Mouse (Mus musculus): ENCODE measurements around the gene Pax4.
A peak's percentile ranks its signal among the peaks of the same experiment; 100 is the strongest.

The Pax4 gene

DNA sequence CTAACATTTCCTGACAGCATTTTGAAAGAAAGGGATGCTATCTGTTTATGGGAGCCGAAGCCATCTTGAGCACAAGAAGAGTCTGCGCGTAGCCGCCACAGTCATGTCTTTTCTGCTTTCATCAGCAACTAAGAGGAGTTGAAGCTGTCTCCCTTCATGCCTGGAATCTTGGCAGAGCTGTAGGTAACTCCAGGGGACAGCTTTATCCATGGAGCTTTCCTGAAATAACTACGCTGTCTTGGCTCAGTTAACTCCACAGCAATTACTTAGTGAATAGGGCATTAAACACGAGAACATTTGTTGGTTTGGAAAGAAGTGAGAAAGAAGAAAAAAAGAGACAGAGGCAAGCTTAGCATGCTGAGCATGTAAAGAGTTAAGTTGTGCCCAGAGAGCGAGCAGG is 1.2 kb downstream of the Pax4 start:
- DNase-seq (ENCODE audit: low read depth, low spot score), result no peak

DNA sequence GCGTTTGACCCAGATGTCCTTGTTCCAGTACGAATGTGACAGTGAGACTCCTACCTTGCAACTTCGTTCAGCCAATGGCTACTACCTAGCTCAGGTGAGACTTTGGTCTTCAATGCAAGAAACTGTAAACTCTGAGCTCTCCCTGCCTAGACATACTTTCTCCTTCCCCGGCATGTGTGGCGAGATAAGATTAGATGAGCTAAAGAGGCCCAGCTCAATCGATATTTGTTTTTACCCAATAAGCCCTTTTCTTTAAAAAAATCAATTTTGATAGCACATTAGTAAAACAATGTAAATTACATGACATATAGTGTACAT is 17.7 kb downstream of the Pax4 start:
- DNase-seq (ENCODE audit: low read depth, low spot score), result no peak

DNA sequence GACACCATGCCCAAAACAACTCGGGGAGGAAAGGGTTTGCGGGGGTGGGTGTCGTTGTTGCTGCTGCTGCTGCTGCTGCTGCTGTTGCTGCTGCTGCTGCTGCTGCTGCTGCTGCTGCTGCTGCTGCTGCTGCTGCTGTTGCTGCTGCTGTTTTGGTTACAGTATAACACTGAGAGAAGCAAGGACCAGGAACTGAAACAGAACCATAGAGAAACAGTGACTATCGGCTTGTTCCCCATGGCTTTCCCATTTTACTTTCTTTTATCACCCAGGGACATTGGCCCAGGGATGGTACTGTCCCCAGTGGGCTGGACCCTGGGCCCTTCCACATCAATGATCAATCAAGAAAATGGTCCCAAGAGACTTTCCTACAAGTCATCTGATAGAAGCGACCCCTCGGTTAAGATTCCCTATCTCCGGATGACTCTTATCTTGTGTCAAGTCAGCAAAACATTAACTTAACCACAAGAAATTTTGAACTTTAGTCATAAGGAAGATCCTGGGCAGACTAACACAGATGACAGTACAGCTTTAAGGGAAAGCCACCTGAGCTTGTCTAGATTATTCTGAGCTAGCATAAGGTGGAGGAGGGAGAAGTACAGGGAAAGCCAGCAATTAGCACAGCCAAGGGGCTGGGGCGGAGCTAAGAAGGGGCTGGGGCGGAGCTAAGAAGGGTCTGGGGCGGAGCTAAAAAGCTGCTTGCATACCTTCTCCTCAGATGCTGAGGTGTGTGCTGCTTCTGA is 18.2 kb downstream of the Pax4 start:
- peak; percentile 50 for DNase-seq (ENCODE audit: low read depth, low spot score)

DNA sequence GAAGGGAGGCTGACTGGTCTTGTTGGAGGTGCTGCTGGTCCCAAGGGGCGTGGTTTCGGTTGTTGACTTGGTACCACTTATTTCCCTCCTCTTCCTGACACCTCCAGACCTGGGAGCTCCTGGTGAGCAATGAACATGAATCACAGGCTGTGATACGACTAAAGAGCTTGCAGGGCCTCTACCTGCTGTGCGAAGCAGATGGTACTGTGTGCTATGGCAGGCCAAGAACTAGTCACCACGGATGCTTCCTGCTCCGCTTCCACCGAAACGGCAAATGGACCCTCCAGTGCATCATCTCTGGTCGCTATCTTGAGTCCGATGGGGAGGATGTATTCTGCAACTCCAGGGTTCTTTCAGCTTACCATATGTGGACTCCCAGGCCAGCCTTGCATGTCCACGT is 19.3 kb downstream of the Pax4 start:
- no peak for DNase-seq (ENCODE audit: low read depth, low spot score)

DNA sequence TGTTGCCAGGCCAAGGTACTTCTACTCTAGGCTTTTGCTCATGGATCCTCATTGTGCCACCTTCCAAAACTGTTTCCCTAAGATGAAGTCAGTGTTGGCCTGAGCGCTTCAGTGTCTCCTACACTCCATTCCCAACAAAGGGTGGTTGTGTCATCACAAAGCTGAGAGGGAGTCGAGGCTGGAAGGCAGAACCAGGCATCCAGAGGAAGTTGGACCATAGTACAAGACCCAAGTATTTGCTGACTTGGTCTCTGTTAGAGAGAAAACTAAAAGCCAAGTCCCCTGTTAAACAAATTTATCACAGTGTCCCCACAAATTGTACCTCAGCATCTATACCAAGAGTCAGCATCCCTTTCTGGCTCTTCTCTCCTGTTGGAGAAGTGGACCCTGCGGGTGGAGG is 20.9 kb downstream of the Pax4 start, which contains the start of gene Gcc1:
TSS of gene Gcc1 (minus strand) at position 101 of the 400 bp plus-strand sequence.
- DNase-seq (ENCODE audit: low read depth, low spot score), result no peak

DNA sequence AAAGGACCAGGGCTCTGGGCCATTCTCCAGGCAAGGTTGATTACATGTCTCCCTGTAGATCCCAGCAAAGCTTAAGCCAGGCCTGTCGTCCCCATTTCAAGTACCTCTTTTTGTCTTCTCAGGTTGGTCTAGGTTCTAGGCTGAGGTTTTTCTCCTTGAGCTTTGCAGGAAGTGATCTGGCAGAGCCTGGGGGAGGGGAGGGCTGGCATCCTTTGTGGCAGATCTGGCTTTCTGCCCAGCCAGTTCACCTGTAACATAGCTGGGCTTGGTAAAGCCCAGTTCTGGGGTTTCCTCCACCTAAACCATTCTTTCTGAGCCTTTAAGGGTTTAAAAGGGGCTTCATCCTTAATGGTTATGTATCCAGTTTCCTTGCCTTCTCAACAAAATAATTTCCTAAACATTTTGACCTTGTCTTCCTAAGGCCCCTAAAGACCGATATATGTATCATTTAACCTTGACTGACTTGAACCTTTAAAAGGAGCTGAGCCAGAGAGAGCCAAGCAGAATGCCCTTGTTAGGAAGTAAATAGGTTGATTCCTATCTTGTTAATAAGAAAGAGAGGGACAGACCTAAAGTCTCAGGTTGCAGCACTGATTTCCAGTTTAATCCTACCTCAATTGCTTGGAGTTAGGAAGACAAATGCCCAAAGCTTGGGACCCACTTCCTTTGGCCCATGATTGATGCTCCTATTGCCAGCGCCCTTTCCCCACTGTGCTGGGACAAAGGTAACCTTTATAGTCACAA is 21.9 kb downstream of the Pax4 start, which contains the start of gene Fscn3:
TSS of gene Fscn3 (plus strand) at position 694 of the 744 bp plus-strand sequence.
- DNase-seq (ENCODE audit: low read depth, low spot score), result no peak

DNA sequence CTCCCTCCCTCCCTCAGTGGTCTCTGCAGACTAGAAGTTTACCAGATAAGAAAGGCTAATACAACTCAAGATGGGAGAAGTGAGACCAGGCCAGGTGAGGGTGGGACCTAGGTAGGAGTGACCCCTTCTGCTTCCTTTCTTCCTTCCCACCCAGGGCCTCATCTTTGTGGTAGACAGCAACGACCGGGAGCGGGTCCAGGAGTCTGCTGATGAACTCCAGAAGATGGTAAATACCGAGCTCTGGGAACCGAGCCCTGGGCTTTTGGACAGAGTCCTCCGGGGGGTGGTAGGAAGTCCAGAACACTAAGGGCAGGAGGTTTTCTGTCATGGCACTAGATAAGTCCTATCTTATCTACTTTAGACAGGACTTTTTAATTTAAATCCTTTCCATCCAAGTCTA is 24.1 kb downstream of the Pax4 start:
- no peak for DNase-seq (ENCODE audit: low read depth, low spot score)

DNA sequence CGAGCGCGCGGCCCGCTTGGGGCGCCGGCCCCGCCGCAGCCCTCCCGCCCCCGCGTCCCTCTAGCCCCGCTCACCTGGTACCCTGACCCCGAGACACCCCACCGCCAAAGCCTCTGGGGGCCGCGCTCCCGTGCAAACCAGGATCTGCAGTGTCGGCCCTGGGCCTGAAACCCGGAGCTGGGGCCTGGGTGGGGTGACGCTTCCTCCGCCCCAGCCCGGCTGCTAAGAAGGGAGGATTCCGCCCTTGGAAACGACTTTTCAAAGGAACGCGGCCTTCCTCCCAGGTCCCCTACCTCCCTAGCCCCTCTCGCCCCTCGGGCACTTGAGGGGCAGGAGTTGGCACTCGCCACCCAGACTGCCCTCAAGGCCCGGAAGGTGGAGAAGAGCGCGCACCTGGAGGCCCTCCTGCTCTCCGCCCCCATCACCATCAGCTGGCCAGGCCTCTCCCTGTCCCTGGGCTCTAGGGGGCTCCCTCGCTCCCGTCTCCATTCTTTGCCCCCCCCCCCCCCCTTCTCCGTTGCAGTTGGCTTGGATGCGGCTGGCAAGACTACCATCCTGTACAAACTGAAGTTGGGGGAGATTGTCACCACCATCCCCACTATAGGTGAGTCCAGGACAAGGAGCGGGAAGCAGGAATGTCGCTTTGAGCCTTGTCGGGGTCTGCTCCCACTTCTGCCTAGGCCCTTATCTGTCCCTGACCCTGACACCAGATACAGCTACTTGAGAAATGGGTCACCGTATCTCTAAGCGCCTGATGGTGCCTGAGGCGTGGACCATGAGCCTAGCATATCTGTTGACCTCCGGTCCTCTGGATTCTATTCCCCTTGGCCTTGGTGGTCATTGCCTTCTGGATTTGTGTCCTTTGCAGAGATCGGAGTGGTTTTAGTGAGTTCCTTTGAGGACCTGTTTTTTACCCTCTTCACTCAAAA is 25.1 kb downstream of the Pax4 start:
- DNase-seq (ENCODE audit: low read depth, low spot score), result peak; percentile 83

DNA sequence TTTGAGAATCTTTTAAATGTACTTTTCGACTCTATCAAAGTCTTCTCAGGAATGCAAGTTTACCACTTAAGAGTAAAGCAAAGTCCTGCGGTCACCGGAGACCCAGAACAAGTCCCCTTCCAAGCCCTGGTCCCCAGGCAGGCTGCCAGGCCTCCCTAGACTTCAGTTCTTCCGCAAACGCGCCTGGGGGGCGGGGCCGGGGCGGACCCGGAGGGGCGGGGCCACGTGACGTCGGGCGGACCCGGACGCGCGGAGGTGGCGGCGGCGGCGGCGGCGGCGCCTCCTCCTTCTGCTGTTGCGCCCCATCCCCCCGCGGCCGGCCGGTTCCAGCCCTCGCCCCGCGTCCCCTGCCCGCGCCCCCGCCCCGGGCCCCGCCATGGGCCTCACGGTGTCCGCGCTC is 25.8 kb downstream of the Pax4 start, which contains the start of gene Arf5:
TSS of gene Arf5 (plus strand) at position 248 of the 400 bp plus-strand sequence.
- DNase-seq (ENCODE audit: low read depth, low spot score), result peak; percentile 86

DNA sequence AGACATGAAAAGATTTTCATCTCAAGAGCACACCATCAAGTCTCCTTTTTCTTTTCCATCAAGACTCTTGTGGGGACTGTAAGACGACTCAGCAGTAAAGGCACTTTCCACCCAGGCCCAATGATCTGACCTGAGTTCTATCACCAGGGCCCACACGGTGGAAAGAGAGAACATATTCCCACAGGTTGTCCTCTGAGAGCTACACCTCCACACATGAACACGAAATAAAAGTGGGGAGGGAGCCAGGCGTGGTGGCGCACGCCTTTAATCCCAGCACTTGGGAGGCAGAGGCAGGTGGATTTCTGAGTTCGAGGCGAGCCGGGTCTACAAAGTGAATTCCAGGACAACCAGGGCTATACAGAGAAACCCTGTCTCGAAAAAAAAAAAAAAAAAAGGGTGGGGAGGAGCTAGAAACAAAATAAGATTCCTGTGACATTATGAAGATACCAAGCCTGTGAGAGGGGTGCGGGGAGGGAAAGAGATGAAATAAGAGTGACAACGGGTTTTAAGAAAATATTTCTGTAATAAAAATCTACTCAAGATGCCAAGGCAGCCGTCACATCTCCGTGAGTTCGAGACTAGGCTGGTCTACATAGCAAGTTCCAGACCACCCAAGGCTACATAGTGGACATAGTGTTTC is 26.4 kb downstream of the Pax4 start:
- DNase-seq (ENCODE audit: low read depth, low spot score), result no peak

DNA sequence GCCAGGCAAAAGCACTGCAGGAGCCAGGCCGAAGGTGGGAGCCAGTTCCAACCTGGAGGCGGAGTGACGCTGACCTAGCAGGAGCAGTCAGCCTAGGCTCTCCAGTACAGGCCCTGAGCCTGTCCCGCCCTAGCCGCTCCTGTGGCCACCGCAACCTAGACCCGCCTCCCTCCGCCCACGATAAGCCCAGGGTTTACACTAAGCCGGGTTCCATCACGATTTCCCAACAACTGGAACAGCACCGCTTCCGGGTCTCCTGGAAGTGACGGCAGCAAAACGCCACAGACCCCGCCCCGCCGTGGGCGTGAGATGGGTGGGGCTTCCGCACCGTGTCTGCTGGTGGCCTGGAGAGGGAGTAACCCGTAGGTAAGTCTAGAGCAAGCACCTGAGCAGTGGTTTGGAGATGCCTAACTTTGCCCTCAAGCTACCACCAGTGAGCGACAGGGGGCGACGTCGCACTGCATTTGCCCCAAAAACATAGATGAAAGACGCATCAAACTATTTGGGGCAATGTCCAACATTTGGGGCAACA is 27.6 kb downstream of the Pax4 start:
- DNase-seq (ENCODE audit: low read depth, low spot score), result peak; percentile 96

DNA sequence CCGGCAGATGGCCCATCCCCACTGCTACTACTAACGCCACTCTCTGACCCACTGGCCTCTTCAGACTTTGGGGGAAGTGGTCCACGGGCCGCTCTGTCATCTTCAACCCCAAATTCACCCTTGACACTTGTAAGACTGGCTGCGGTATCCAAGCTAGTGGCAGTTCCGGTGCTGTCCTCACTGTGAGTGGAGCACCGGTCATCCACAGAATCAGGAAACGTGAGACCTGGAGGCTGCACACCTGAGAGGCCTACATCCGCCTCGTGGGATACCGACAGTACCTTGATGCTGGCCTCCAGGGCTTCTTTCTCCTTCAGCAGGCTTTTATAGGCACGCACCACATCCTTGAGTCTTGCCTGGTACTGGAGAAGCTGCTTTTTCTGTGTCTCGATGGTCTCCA is 28.3 kb downstream of the Pax4 start:
- DNase-seq (ENCODE audit: low read depth, low spot score), result no peak

DNA sequence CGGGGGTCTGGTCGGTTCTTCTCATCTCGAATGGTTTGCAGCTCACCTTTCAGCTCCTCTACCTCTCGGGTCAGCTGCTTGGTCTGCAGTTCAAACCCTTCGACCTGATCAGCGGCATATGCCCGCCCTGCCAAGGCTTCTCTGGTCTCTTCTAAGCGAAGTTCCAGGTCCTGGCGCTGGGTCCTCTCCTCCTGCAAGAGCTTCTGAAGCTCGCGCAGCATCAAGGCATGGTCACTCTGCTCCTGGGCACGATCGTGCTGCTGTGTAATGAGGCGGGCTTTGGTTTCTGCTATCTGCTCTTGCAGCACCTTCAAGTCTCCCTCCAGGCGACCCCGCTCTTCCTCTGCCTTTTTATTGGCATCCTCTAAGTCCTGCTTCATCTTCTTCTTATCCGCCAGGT is 28.8 kb downstream of the Pax4 start:
- DNase-seq (ENCODE audit: low read depth, low spot score), result no peak

DNA sequence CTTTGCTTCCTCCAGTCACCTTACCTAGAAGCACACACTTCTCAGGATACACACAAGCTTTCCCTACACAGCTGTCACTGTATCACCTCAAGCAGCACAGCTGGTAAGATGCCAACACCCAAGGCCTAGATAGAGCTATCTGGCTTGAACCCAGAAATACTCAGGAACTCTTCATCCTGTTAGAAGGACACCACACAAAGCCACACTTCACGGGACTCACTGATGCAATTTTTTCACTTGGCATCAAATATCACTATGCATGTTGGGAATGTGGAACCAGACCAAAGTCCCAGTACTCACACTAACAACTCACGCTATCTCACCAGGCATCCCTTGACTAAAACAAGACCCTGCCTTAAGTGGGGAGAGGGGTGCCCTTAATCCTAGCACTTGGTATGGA is 29.5 kb downstream of the Pax4 start:
- no peak for DNase-seq (ENCODE audit: low read depth, low spot score)

DNA sequence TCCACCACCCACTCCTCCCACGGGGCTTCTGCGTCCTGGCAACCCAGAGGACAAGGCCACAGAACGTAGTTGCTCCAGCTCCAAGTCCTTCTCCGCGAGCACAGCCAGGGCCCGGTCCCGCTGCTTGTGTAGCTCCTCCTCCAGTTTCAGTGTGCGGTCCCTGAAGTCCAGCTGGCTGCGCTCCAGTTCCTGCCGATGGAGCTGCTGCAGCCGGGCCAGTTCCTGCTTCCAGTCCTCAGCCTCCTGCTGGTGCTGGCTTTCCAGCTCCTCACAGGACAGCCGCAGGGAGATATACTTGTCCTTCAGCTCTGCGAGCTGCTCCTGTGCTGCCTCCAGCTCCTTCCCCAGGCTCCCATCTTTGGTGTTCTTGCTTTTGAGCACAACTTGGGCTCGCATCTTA is 30.7 kb downstream of the Pax4 start:
- DNase-seq (ENCODE audit: low read depth, low spot score), result no peak

DNA sequence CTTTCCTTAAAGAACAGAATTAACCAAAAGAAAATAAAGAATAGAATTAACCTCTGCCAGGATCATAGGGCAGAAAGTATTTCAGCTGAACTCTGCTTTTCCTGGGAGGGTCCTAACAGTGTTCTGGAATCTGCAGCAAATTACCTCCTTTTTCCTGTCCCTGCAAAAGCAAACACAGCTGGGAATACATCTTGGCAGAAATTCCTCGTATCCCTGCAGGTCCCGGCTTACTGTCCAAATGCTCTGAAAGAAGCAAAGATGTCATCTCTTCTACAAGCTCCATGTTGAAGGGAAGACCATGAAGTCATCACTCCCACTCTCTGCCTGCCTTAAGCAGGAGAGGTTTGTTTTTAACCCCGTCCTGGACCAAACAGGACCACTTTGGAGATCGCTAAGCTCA is 32.2 kb downstream of the Pax4 start:
- no peak for DNase-seq (ENCODE audit: low read depth, low spot score)

DNA sequence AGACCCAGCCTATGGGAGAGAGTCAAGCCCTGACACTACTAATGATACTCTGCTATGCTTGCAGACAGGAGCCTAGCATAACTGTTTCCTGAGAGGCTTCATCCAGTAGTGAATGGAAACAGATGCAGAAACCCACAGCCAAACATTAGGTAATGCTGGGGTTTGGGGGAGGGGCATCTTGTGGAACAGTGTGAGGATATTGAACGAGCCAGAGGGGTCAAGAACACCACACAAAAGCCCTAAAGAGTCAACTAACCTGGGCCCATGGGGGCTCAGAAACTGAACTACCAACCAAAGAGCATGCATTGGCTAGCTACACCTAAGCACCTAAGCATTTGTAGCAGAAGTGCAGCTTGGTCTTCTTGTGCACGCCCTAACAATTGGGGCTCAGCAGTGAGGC is 37.9 kb downstream of the Pax4 start:
- DNase-seq (ENCODE audit: low read depth, low spot score), result no peak

DNA sequence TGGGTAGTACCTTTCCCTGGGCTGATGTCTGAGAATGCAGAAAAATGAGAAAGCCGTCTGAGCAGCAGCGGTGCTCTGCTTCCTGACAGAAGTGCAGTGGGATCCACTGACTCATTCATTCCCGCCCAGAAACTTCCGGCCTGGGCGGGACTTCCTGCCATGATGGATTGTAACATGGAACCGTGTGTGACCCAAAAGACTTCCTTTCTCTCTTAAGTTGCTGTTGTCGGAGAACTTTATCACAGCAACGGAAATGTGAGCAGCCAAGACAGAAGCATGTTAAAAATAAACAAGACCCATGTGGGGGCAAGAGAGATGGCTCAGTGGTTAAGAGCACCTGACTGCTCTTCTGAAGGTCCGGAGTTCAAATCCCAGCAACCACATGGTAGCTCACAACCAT is 39.1 kb downstream of the Pax4 start:
- no peak for DNase-seq (ENCODE audit: low read depth, low spot score)

DNA sequence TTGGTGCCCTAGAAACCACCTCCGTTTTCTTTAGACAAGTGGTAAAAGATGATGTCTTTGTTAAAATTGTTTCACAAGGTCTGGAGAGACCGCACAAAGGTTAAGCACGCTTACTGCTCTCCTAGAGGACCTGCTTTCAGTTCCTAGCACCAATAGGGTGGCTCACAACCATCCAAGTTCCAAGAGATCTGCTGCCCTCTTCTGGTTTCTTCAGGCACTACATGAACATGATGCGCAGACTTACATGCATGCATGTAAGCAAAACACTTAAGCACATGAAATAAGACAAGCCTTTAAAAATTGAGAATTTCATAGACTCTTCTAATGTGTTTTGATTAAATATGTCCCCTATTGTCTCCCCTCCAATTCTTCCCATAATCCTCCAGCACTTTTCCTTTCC is 49.4 kb downstream of the Pax4 start:
- DNase-seq (ENCODE audit: low read depth, low spot score), result peak; percentile 63

DNA sequence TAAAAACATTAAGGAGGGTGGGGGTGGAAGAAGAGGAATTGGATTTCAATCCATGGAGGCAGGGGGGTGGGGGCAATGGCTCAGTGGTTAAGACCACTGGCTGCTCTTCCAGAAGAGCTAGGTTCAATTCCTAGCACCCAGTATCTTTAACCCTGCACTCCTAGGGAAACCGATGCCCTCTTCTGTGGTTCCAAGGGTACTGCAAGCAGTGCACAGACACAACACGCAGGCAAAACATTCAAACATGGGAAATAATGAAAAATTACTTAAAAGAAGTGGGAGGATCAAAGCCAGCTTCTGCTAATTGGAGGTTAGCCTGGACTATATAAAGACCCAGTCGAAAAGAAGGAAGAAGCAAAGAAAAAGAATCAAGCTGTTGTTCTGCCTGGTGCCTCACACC is 50.4 kb downstream of the Pax4 start:
- DNase-seq (ENCODE audit: low read depth, low spot score), result peak; percentile 14

DNA sequence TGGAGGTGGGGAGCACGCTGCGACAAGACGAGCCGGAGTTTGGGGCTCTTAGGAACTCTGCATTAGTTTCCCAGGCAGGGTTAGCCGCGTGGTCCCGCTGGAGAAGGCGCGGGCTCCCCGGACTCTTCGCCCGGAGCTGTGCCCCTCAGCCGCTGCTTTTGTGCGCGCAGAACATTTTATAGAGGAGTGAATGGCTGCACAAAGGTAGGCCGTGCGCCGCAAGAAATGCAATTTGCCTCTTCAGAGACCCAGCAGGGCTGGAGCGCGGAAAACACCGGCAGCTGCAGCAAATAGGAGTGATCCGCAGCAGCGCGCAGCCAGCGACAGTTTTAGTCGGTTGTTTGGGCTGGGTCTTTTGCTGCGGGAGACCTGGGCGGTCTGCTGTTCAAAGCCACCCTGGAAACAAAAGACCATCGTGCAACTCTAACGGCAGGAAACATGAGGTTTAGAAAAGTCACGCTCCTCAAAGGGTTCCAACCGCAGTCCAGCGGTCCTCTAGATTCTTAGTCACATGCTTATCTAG is 51.4 kb downstream of the Pax4 start, which contains the start of gene Zfp800:
TSS of gene Zfp800 (minus strand) at position 325 of the 523 bp plus-strand sequence.
- no peak for DNase-seq (ENCODE audit: low read depth, low spot score)

Data from A20 (cell line).